Mouse (Mus musculus) liver, embryonic 14.5 days (tissue): Measurements from ENCODE around the gene Wdr76. TPM values are rescaled to one million over a fixed set of nuclear protein-coding genes. Genes with fewer than 3 reads are reported as not detected.
A peak's percentile ranks its signal among the peaks of the same experiment; 100 is the strongest.
"Not testable (repeated sequence)": the region's sequence is repeated elsewhere in the genome, so short reads cannot be mapped to it uniquely, and the experiment has no call there.

Source experiments
- ATAC-seq: fragments of 200-750 bp; cut with Nextera tagmentation; 2 replicates; pipeline ENCODE4 v1.8.0; 2017; ENCODE audit warnings: moderate number of reproducible peaks, mild to moderate bottlenecking, moderate library complexity; ENCODE audit not compliant: insufficient read depth
- DNase-seq, 3 experiments: peaks; one replicate each; pipeline ENCODE4 v3.0.0-alpha.2; 2012 to 2013; ENCODE audit warnings: low read depth in 3 of 3, low spot score in 3 of 3
- H3K27ac ChIP-seq: fragments of 300-500 bp; sonication (generic); 2 replicates; pipeline ENCODE4 v1.5.1; 2014; ENCODE audit warnings: moderate library complexity, mild to moderate bottlenecking, control low read depth, inconsistent platforms
- H3K27me3 ChIP-seq: fragments of 300-500 bp; sonication (generic); 2 replicates; pipeline ENCODE4 v1.6.1; 2014; ENCODE audit warnings: mild to moderate bottlenecking, low read length, moderate library complexity; ENCODE audit not compliant: control insufficient read depth, insufficient read depth
- H3K36me3 ChIP-seq: fragments of 300-500 bp; sonication (generic); replicated peaks from 2 replicates; pipeline ENCODE4 v1.6.1; 2014; ENCODE audit warnings: low read depth; ENCODE audit not compliant: control insufficient read depth, insufficient read depth
- H3K4me1 ChIP-seq, 2 experiments: fragments of 200-500 bp in 1 of 2; fragments of 300-500 bp in 1 of 2; sonication (generic) in 1 of 2; replicated peaks; 2 replicates each; pipeline ENCODE4 v1.6.1; 2012 to 2014; ENCODE audit warnings: antibody characterized with exemption in 1 of 2, inconsistent platforms in 1 of 2, low read length in 1 of 2; ENCODE audit not compliant: control insufficient read depth in 2 of 2, insufficient read depth in 2 of 2
- H3K4me2 ChIP-seq: fragments of 300-500 bp; sonication (generic); 2 replicates; pipeline ENCODE4 v1.6.1; 2014; ENCODE audit warnings: low read depth, mild to moderate bottlenecking, control low read depth, moderate library complexity
- H3K4me3 ChIP-seq, 2 experiments: fragments of 200-500 bp in 1 of 2; fragments of 300-500 bp in 1 of 2; sonication (generic) in 1 of 2; 2 replicates each; pipeline ENCODE4 v1.5.1; 2012 to 2014; ENCODE audit warnings: low read depth in 2 of 2, low read length in 2 of 2, mild to moderate bottlenecking in 2 of 2, control low read depth in 1 of 2, inconsistent platforms in 1 of 2, moderate library complexity in 1 of 2; ENCODE audit not compliant: insufficient read depth in 1 of 2
- H3K9ac ChIP-seq: fragments of 300-500 bp; sonication (generic); replicated peaks from 2 replicates; pipeline ENCODE4 v1.6.1; 2014; ENCODE audit warnings: mild to moderate bottlenecking, control low read depth, moderate library complexity
- H3K9me3 ChIP-seq: fragments of 300-500 bp; sonication (generic); 2 replicates; pipeline ENCODE4 v1.6.1; 2016; ENCODE audit warnings: low read length, mixed read lengths; ENCODE audit not compliant: control insufficient read depth
- CTCF ChIP-seq: IDR thresholded peaks from 2 replicates; pipeline ENCODE4 v1.5.1; 2016; ENCODE audit warnings: antibody characterized with exemption, low read depth, control low read depth
- EP300 ChIP-seq: IDR thresholded peaks from 2 replicates; pipeline ENCODE4 v1.6.1; 2016; ENCODE audit warnings: antibody characterized with exemption, low read depth
- WGBS: fragments of 180-500 bp; shearing (Covaris S2); extraction: QIAGEN DNeasy Blood & Tissue Kit; methylation state at CpG from one replicate; pipeline ENCODE4 v1.1.7; 2014; ENCODE audit not compliant: insufficient replicate concordance; 5-methylcytosine and 5-hydroxymethylcytosine counted together
- polyA plus RNA-seq, 2 experiments: library from polyadenylated mRNA; depleted of rRNA in 1 of 2; stranded (reverse) in 1 of 2; unstranded in 1 of 2; fragments of >200 nt; fragmentation: Nextera tagmentation in 1 of 2; extraction: Ambion mirVana in 1 of 2; gene quantifications; 2 replicates each; pipeline versions ENCODE4 v1.2.1 to v1.2.3; 2012 to 2014

Gene Wdr76
- polyA plus RNA-seq (2012; rRNA removed), result 7.4 and 11.5 TPM in 2 replicates
- polyA plus RNA-seq (2014; fragmentation: Nextera tagmentation; extraction: Ambion mirVana), result 8.6 and 9.1 TPM in 2 replicates

- not testable (repeated sequence) for H3K9me3 ChIP-seq, H3K27me3 ChIP-seq
- ATAC-seq (peak; percentile 93), DNase-seq (peak; percentile 86 to 88 (median 87))
- peaks cover 11% of the 10 kb centered on the region for H3K36me3 ChIP-seq
- 3% methylated on average over 40 of the region's 42 CpGs for WGBS
- TF ChIP-seq CTCF, result peak; percentile 42
- H3K9ac ChIP-seq, result peak within 1 kb of the TSS; percentile 81
- H3K4me3 ChIP-seq, result peak within 1 kb of the TSS; percentile 59 to 80
- peak within 1 kb of the TSS; percentile 46 for H3K27ac ChIP-seq
- H3K4me2 ChIP-seq, result peak within 1 kb of the TSS; percentile 68
- peaks cover 17 to 19% of the 10 kb centered on the region in 2 experiments for H3K4me1 ChIP-seq
These were observed at the start of gene Wdr76, which contains the start of gene Mfap1a for GRCm38 (mm10) chr2:121505942-121506882. Gene Wdr76, plus strand, starts transcription at chr2:121506723. Gene Mfap1a, minus strand, starts transcription at chr2:121506665.

DNA sequence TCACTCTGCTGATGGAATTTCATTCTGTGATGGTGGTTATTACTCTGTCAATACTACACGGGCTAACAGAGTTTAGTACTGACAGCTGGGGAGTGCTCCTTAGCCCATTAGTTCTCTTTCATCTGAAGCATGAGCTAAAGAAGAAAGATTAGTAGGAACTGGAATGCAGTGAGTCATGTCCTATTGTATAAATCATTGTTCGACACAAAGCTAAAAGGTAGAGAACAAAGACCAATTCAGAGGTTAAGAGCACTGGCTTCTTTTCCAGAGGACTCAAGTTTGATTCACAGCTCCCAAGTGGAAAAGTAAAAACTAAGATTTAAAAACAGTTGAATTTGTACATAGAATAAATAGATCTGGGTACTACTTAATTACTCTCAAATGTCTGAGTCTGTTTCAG, 46.5 kb upstream of the Wdr76 start:
- 64% methylated on average over 2 of the region's 2 CpGs for WGBS

DNA sequence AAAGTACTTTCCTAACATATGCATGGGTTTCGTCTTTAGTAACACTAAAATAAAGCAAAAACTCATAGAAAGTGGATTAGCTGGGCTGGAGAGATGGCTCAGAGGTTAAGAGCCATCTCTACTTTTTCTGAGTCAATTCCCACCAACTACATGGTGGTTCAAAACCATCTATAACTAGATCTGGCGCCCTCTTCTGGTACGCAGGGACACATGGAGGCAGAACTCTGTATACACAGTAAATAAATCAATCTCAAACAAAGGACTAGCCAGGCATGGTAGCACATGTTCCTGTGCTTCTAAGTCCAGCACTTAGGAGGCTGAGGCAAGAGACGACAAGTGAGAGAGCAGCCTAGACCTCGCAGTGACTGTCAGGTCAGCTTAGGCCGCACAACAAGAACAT, 37.5 kb upstream of the Wdr76 start:
- H3K36me3 ChIP-seq, DNase-seq, H3K27ac ChIP-seq, ATAC-seq, H3K9ac ChIP-seq, H3K4me2 ChIP-seq, H3K27me3 ChIP-seq, H3K4me1 ChIP-seq, H3K4me3 ChIP-seq, H3K9me3 ChIP-seq: not testable (repeated sequence)
- WGBS, result 50% methylated on average over 2 of the region's 6 CpGs

More for the DNA sequence above, 46.5 kb upstream of the Wdr76 start:
- peaks cover 10 to 11% of the 10 kb centered on the region in 2 experiments for H3K4me1 ChIP-seq
- TF ChIP-seq EP300 (no peak), CTCF (no peak)
- H3K9me3 ChIP-seq, result no peaks in the 10 kb centered on the region
- H3K9ac ChIP-seq, result no peak overlapping the region
- no peaks in the 10 kb centered on the region for H3K27me3 ChIP-seq
- ATAC-seq, result no peak
- DNase-seq, result no peak
- H3K27ac ChIP-seq, result no peak overlapping the region
- peaks cover 11% of the 10 kb centered on the region for H3K36me3 ChIP-seq
- H3K4me3 ChIP-seq, result no peak overlapping the region
- no peak overlapping the region for H3K4me2 ChIP-seq

DNA sequence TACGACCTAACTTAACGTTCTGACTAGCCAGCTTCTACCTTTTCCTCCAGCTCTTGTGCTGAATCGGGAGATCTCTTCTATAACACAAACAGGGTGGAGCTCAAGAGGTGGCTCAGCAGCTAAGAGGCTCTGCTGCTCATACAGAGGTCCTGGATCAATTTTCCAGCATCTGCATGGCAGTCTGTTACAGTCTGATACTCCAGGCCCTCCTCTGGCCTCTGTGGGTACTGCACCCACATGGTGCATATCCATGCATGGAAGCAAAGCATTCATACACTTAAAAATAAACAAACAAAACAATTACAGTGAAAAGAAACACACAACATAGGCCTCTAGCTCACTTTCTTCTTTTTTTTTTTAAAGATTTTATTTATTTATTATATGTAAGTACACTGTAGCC, 33.7 kb upstream of the Wdr76 start:
- not testable (repeated sequence) for H3K27ac ChIP-seq, H3K4me1 ChIP-seq, H3K27me3 ChIP-seq, H3K9ac ChIP-seq, ATAC-seq, H3K9me3 ChIP-seq, DNase-seq, H3K4me2 ChIP-seq, H3K4me3 ChIP-seq, H3K36me3 ChIP-seq
- TF ChIP-seq CTCF, result peak; percentile 14; the same call in 1 of the 2 replicates
- WGBS, result 84% methylated on average over 3 of the region's 3 CpGs

- WGBS, result 5% methylated on average over 38 of the region's 41 CpGs
- not testable (repeated sequence) for H3K4me1 ChIP-seq, H3K9me3 ChIP-seq, H3K27me3 ChIP-seq, H3K36me3 ChIP-seq
- H3K4me2 ChIP-seq, result peak within 1 kb of the TSS; percentile 79
- peak within 1 kb of the TSS; percentile 76 for H3K9ac ChIP-seq
- peak; percentile 92 for ATAC-seq
- H3K4me3 ChIP-seq, result peak within 1 kb of the TSS; percentile 78 to 92
- peak within 1 kb of the TSS; percentile 66 for H3K27ac ChIP-seq
- DNase-seq, result peak; percentile 80 to 84 (median 81)
These were observed 33.0 kb upstream of the Wdr76 start, which contains the start of gene Mfap1b for GRCm38 (mm10) chr2:121473301-121474179. Gene Mfap1b, minus strand, starts transcription at chr2:121474067.
